Mouse (Mus musculus) heart, postnatal 0 days (tissue): ENCODE measurements around the gene Stk39.

Experiments used
- CTCF ChIP-seq: IDR thresholded peaks from 2 replicates; pipeline ENCODE4 v1.5.1; 2016; ENCODE audit warnings: antibody characterized with exemption, control low read depth, low read depth
- EP300 ChIP-seq: IDR thresholded peaks from 2 replicates; pipeline ENCODE4 v1.6.1; 2016; ENCODE audit warnings: antibody characterized with exemption, low read depth

GRCm38 (mm10) chr2:68419746-68420145, 52.3 kb downstream of the Stk39 start:
- TF ChIP-seq EP300 (no peak), CTCF (no peak)
